Mouse (Mus musculus) small intestine, adult 2 months (tissue): Measurements from ENCODE around the gene Gabra6.

ENCODE experiments used
- CTCF ChIP-seq: fragments of 200-500 bp; IDR thresholded peaks from 2 replicates; pipeline ENCODE4 v1.5.1; 2012; ENCODE audit warnings: low read depth, mild to moderate bottlenecking, control low read depth, inconsistent platforms, low read length, moderate library complexity, mixed read lengths; ENCODE audit not compliant: insufficient replicate concordance, insufficient read length; ENCODE audit errors: extremely low read depth
- POLR2A ChIP-seq: fragments of 200-500 bp; IDR thresholded peaks from 2 replicates; pipeline ENCODE4 v1.6.1; 2012; ENCODE audit warnings: low read depth, mild to moderate bottlenecking, control low read depth, inconsistent platforms, low read length, moderate library complexity

DNA sequence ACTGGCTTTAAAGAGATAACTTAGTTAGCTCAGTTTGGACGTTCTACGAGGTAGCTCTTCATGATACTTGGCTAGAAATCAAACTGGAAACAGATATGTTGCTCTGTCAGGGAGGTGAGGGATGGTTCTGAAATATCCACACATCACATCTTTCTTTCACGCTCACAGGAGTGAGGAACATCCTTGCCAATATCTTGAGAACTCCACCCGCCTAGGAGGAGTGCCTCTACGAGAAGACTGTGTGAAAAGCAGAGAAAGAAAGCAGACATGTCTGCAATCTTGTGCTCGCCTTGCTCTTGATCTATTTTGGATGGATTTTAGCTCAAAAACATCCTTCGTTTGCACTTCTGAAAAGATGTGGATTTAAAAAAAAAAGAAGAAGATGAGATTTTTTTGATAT lies 44.7 kb upstream of the Gabra6 start:
- TF ChIP-seq POLR2A (no peak), CTCF (no peak)
